Mouse (Mus musculus) telencephalon, adult 2 months (tissue): ENCODE measurements around the gene Kcnh3.
"Not testable (repeated sequence)": the region's sequence is repeated elsewhere in the genome, so short reads cannot be mapped to it uniquely, and the experiment has no call there.

Experiments
- DNase-seq: peaks from one replicate; pipeline ENCODE4 v3.0.0-alpha.2; 2011; ENCODE audit warnings: low read depth, low spot score

Kcnh3 gene

GRCm38 (mm10) chr15:99240129-99240528 lies 15.5 kb downstream of the Kcnh3 start:
- DNase-seq = no peak

GRCm38 (mm10) chr15:99241249-99241648 lies 16.6 kb downstream of the Kcnh3 start:
- no peak for DNase-seq

- DNase-seq = no peak
Measured at GRCm38 (mm10) chr15:99242045-99242444, 17.4 kb downstream of the Kcnh3 start.

GRCm38 (mm10) chr15:99246736-99247135 lies 22.1 kb downstream of the Kcnh3 start:
- DNase-seq = not testable (repeated sequence)

- DNase-seq = peak; percentile 90
Measured at GRCm38 (mm10) chr15:99248972-99249371, 24.3 kb downstream of the Kcnh3 start.

- no peak for DNase-seq
Measured at GRCm38 (mm10) chr15:99249938-99250337, 25.3 kb downstream of the Kcnh3 start.

GRCm38 (mm10) chr15:99251111-99251510 lies 26.4 kb downstream of the Kcnh3 start:
- DNase-seq = not testable (repeated sequence)

- peak; percentile 99 for DNase-seq
Measured at GRCm38 (mm10) chr15:99251626-99252380, 27.1 kb downstream of the Kcnh3 start, which contains the start of gene Mcrs1. TSS of gene Mcrs1 (minus strand) at chr15:99251961.

- DNase-seq = no peak
Measured at GRCm38 (mm10) chr15:99252381-99253174, 27.9 kb downstream of the Kcnh3 start.

GRCm38 (mm10) chr15:99253175-99253479 lies 28.5 kb downstream of the Kcnh3 start:
- not testable (repeated sequence) for DNase-seq

- DNase-seq = no peak
Measured at GRCm38 (mm10) chr15:99253772-99254171, 29.1 kb downstream of the Kcnh3 start.

- no peak for DNase-seq
Measured at GRCm38 (mm10) chr15:99254477-99255005, 29.9 kb downstream of the Kcnh3 start.

GRCm38 (mm10) chr15:99255241-99255749 lies 30.6 kb downstream of the Kcnh3 start:
- DNase-seq = no peak

- no peak for DNase-seq
Measured at GRCm38 (mm10) chr15:99259167-99259729, 34.6 kb downstream of the Kcnh3 start.

- peak; percentile 76 for DNase-seq
Measured at GRCm38 (mm10) chr15:99259730-99260252, 35.1 kb downstream of the Kcnh3 start.

- peak; percentile 50 for DNase-seq
Measured at GRCm38 (mm10) chr15:99262702-99263101, 38.0 kb downstream of the Kcnh3 start.

GRCm38 (mm10) chr15:99264363-99264762 lies 39.7 kb downstream of the Kcnh3 start:
- DNase-seq = no peak

GRCm38 (mm10) chr15:99265679-99266078 lies 41.0 kb downstream of the Kcnh3 start:
- DNase-seq = peak; percentile 72

GRCm38 (mm10) chr15:99276095-99276494 lies 51.4 kb downstream of the Kcnh3 start:
- no peak for DNase-seq

- no peak for DNase-seq
Measured at GRCm38 (mm10) chr15:99278271-99278670, 53.6 kb downstream of the Kcnh3 start.

GRCm38 (mm10) chr15:99283456-99283855 lies 58.8 kb downstream of the Kcnh3 start:
- no peak for DNase-seq
